In genomic region chr6:114797901-114798300, GRCm38 (mm10) we compare ENCODE assay signal across 22 mouse cellular contexts.
"Had no signal": no experiment of that assay in that cellular context is flagged by ENCODE, and none has a peak within 500 bp of the region (broad histone marks: within the 10 kb centered on the region; RNA-seq: fewer than 3 reads in every experiment).

No protein-coding gene starts in this region.

- DNase-seq: kidney, adult 8-10 months; kidney, postnatal 10 days; kidney, postnatal 36 days; layer of hippocampus, postnatal 36 days; left cerebral cortex, postnatal 4 days; liver, postnatal 0 days; lung, embryonic 14.5 days; lung, postnatal 36 days; right cerebral cortex, adult 18-20 months; right cerebral cortex, postnatal 14 days; right cerebral cortex, postnatal 4 days; thymus, postnatal 25 days had no signal

- ATAC-seq: liver, postnatal 0 days; lung, postnatal 0 days; midbrain, embryonic 15.5 days had no signal

- H3K27ac ChIP-seq: kidney, embryonic 15.5 days; limb, embryonic 12.5 days; limb, embryonic 15.5 days; liver, embryonic 14.5 days; midbrain, embryonic 12.5 days; midbrain, embryonic 15.5 days; neural tube, embryonic 12.5 days; neural tube, embryonic 15.5 days; stomach, embryonic 15.5 days had no signal

- H3K4me3 ChIP-seq: kidney, embryonic 15.5 days; limb, embryonic 12.5 days; limb, embryonic 15.5 days; midbrain, embryonic 12.5 days; midbrain, embryonic 15.5 days; neural tube, embryonic 12.5 days; neural tube, embryonic 15.5 days; stomach, embryonic 15.5 days had no signal
